In the genomic region with DNA sequence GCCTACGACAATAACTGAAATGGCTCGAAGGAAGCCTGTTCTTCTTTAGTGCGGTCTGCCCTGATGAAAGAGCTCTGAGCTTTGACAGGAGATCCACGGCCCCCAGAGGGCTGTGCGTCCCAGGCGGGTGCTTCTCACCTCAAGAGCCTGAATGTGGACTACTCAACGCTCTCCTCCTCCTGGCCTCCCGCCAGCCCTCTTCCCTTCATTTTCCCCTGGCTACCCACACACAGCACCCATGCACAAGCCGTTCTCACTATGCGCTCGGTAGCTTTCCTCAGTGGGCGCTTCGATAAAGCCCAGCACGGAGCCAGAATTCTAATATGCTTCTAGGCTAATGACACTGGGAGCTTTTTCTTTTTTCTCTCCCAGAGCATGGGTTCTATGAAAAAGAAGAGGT, we compare ENCODE assay signal across 11 mouse cellular contexts. TPM values are rescaled to one million over a fixed set of nuclear protein-coding genes. Genes with fewer than 3 reads are reported as not detected.
DNase-seq lines count a peak whose midpoint lies in the region; ATAC-seq lines count a peak whose summit lies in the region.
"Had no signal": no experiment of that assay in that cellular context is flagged by ENCODE, and none has a peak within 500 bp of the region (broad histone marks: within the 10 kb centered on the region; RNA-seq: fewer than 3 reads in every experiment).

No protein-coding gene starts in this region.

- no peak for ATAC-seq in heart, embryonic 11.5 days (replicated peaks; ENCODE audit: insufficient number of reproducible peaks, low FRiP score, low TSS enrichment)
- no peak for ATAC-seq in midbrain, embryonic 13.5 days
- no peak for ATAC-seq in hindbrain, embryonic 14.5 days (ENCODE audit: low FRiP score)
- no peak for ATAC-seq in inflammation-experienced regulatory T-cells, adult 6 months
- ATAC-seq: intestine, postnatal 0 days had no signal

- peak overlapping the region; percentile 17; the same call in 1 of the 2 replicates for H3K4me2 ChIP-seq in heart, embryonic 11.5 days
- peak overlapping the region; percentile 13 for H3K4me2 ChIP-seq in midbrain, embryonic 13.5 days (replicated peaks)
- no peak overlapping the region for H3K4me2 ChIP-seq in hindbrain, embryonic 14.5 days (replicated peaks)
- H3K4me2 ChIP-seq: stomach, embryonic 15.5 days had no signal

- peaks cover 10% of the 10 kb centered on the region for H3K4me1 ChIP-seq in heart, embryonic 11.5 days (ENCODE audit: control insufficient read depth, insufficient read depth, low read length)
- H3K4me1 ChIP-seq in midbrain, embryonic 13.5 days (replicated peaks), result peaks cover 19% of the 10 kb centered on the region
- peaks cover 21% of the 10 kb centered on the region for H3K4me1 ChIP-seq in midbrain, embryonic 10.5 days
- H3K4me1 ChIP-seq in hindbrain, embryonic 14.5 days (replicated peaks; ENCODE audit: control insufficient read depth, insufficient read depth, low read length), result peaks cover 7% of the 10 kb centered on the region; the same call in 1 of the 2 replicates

- WGBS in heart, embryonic 11.5 days (ENCODE audit: insufficient replicate concordance), result 58% methylated on average over 14 of the region's 14 CpGs
- 68% methylated on average over 14 of the region's 14 CpGs for WGBS in midbrain, embryonic 13.5 days
- WGBS in midbrain, embryonic 10.5 days, result 81% methylated on average over 14 of the region's 14 CpGs
- 51% methylated on average over 14 of the region's 14 CpGs for WGBS in hindbrain, embryonic 14.5 days

- no peak overlapping the region for H3K4me3 ChIP-seq in heart, embryonic 11.5 days (ENCODE audit: low read depth, low read length)
- no peak overlapping the region for H3K4me3 ChIP-seq in midbrain, embryonic 13.5 days (replicated peaks)
- H3K4me3 ChIP-seq in midbrain, embryonic 10.5 days, result no peak overlapping the region
- no peak overlapping the region for H3K4me3 ChIP-seq in hindbrain, embryonic 14.5 days (replicated peaks; ENCODE audit: low read length)
- H3K4me3 ChIP-seq: stomach, embryonic 15.5 days had no signal

- H3K9me3 ChIP-seq in heart, embryonic 11.5 days (replicated peaks; ENCODE audit: control insufficient read depth, low read length), result no peaks in the 10 kb centered on the region
- no peaks in the 10 kb centered on the region for H3K9me3 ChIP-seq in midbrain, embryonic 13.5 days
- no peaks in the 10 kb centered on the region for H3K9me3 ChIP-seq in midbrain, embryonic 10.5 days (replicated peaks)
- H3K9me3 ChIP-seq in hindbrain, embryonic 14.5 days (ENCODE audit: control insufficient read depth, low read length), result no peaks in the 10 kb centered on the region
- H3K9me3 ChIP-seq: stomach, embryonic 15.5 days had no signal

- no peak overlapping the region for H3K9ac ChIP-seq in heart, embryonic 11.5 days (ENCODE audit: low read depth, low read length)
- 0 out of 2 replicates have a peak overlapping the region, but pooled peaks have one; percentile 32 for H3K9ac ChIP-seq in midbrain, embryonic 13.5 days (replicated peaks)
- peak overlapping the region; percentile 34 for H3K9ac ChIP-seq in hindbrain, embryonic 14.5 days
- H3K9ac ChIP-seq: stomach, embryonic 15.5 days had no signal

- no peak overlapping the region for H3K27ac ChIP-seq in heart, embryonic 11.5 days (ENCODE audit: low read depth, low read length)
- peak overlapping the region; percentile 64 for H3K27ac ChIP-seq in midbrain, embryonic 13.5 days
- no peak overlapping the region for H3K27ac ChIP-seq in midbrain, embryonic 10.5 days (replicated peaks)
- peak overlapping the region; percentile 4; the same call in 1 of the 2 replicates for H3K27ac ChIP-seq in hindbrain, embryonic 14.5 days
- H3K27ac ChIP-seq: stomach, embryonic 15.5 days had no signal

- no peak for DNase-seq in heart, adult 11 months
- no peak for DNase-seq in midbrain, embryonic 10.5 days (ENCODE audit: low spot score)
- DNase-seq in hindbrain, embryonic 14.5 days (ENCODE audit: low spot score), result no peak
- peak; percentile 67 to 70 for DNase-seq in right cerebral cortex, adult 2 months (ENCODE audit: low spot score in 2 of 2)
- DNase-seq in urinary bladder, postnatal 4 days (ENCODE audit: low spot score in 2 of 2), result no peak
- DNase-seq: gastrocnemius, postnatal 14 days had no signal

- H3K36me3 ChIP-seq in heart, embryonic 11.5 days (ENCODE audit: control insufficient read depth, insufficient read depth, low read length), result no peaks in the 10 kb centered on the region
- H3K36me3 ChIP-seq in midbrain, embryonic 13.5 days, result peaks cover 9% of the 10 kb centered on the region
- H3K36me3 ChIP-seq in midbrain, embryonic 10.5 days, result peaks cover 13% of the 10 kb centered on the region
- H3K36me3 ChIP-seq in hindbrain, embryonic 14.5 days (replicated peaks; ENCODE audit: control insufficient read depth, insufficient read depth), result peaks cover 6% of the 10 kb centered on the region
- H3K36me3 ChIP-seq: stomach, embryonic 15.5 days had no signal

- H3K27me3 ChIP-seq in heart, embryonic 11.5 days (ENCODE audit: control insufficient read depth, insufficient read depth, low read length), result no peaks in the 10 kb centered on the region
- H3K27me3 ChIP-seq in midbrain, embryonic 13.5 days, result no peaks in the 10 kb centered on the region
- H3K27me3 ChIP-seq in midbrain, embryonic 10.5 days (ENCODE audit: low read depth, poor library complexity, severe bottlenecking), result no peaks in the 10 kb centered on the region
- H3K27me3 ChIP-seq in hindbrain, embryonic 14.5 days (ENCODE audit: control insufficient read depth, insufficient read depth, low read length), result no peaks in the 10 kb centered on the region
- H3K27me3 ChIP-seq: stomach, embryonic 15.5 days had no signal

RNA-seq across cellular contexts. Expression of gene Sgsm2, which starts 14.9 kb away (rescaled TPM):
- 3.9 and 5.5 TPM in 2 replicates for polyA plus RNA-seq in heart, embryonic 11.5 days (2014; fragmentation: Nextera tagmentation; extraction: Ambion mirVana)
- 18.8 and 20.8 TPM in 2 replicates for polyA plus RNA-seq in midbrain, embryonic 13.5 days (2015; fragmentation: Nextera tagmentation; extraction: Ambion mirVana)
- polyA plus RNA-seq in midbrain, embryonic 10.5 days (2016; fragmentation: Nextera tagmentation; extraction: Ambion mirVana), result 7.6 and 9.5 TPM in 2 replicates
- polyA plus RNA-seq in hindbrain, embryonic 14.5 days (2014; fragmentation: Nextera tagmentation; extraction: Ambion mirVana), result 23.7 and 28.9 TPM in 2 replicates
- polyA plus RNA-seq in inflammation-experienced regulatory T-cells, adult 6 months (2017; shearing (Covaris generic)), result 1 to 10 TPM; 1.2 to 3.2 (median 2.9) TPM

RNA-seq across cellular contexts. Expression of gene Tsr1, which starts 15.9 kb away (rescaled TPM):
- 34.0 and 40.6 TPM in 2 replicates for polyA plus RNA-seq in heart, embryonic 11.5 days (2014; fragmentation: Nextera tagmentation; extraction: Ambion mirVana)
- polyA plus RNA-seq in midbrain, embryonic 13.5 days (2015; fragmentation: Nextera tagmentation; extraction: Ambion mirVana), result 28.1 and 32.1 TPM in 2 replicates
- 46.3 and 49.7 TPM in 2 replicates for polyA plus RNA-seq in midbrain, embryonic 10.5 days (2016; fragmentation: Nextera tagmentation; extraction: Ambion mirVana)
- polyA plus RNA-seq in hindbrain, embryonic 14.5 days (2014; fragmentation: Nextera tagmentation; extraction: Ambion mirVana), result 32.1 and 33.1 TPM in 2 replicates
- polyA plus RNA-seq in inflammation-experienced regulatory T-cells, adult 6 months (2017; shearing (Covaris generic)), result 10 to 100 TPM; 29.2 to 46.3 (median 45.4) TPM

RNA-seq across cellular contexts. Expression of gene Smg6, which starts 43.6 kb away (rescaled TPM):
- polyA plus RNA-seq in heart, embryonic 11.5 days (2014; fragmentation: Nextera tagmentation; extraction: Ambion mirVana), result 10.4 and 11.3 TPM in 2 replicates
- polyA plus RNA-seq in midbrain, embryonic 13.5 days (2015; fragmentation: Nextera tagmentation; extraction: Ambion mirVana), result 20.2 and 21.0 TPM in 2 replicates
- polyA plus RNA-seq in midbrain, embryonic 10.5 days (2016; fragmentation: Nextera tagmentation; extraction: Ambion mirVana), result 17.8 and 20.7 TPM in 2 replicates
- 12.8 and 14.0 TPM in 2 replicates for polyA plus RNA-seq in hindbrain, embryonic 14.5 days (2014; fragmentation: Nextera tagmentation; extraction: Ambion mirVana)
- 10 to 100 TPM; 16.3 to 22.0 (median 18.9) TPM for polyA plus RNA-seq in inflammation-experienced regulatory T-cells, adult 6 months (2017; shearing (Covaris generic))

RNA-seq across cellular contexts. Expression of gene Srr, which starts 43.8 kb away (rescaled TPM):
- 19.2 and 25.0 TPM in 2 replicates for polyA plus RNA-seq in heart, embryonic 11.5 days (2014; fragmentation: Nextera tagmentation; extraction: Ambion mirVana)
- 31.5 and 32.9 TPM in 2 replicates for polyA plus RNA-seq in midbrain, embryonic 13.5 days (2015; fragmentation: Nextera tagmentation; extraction: Ambion mirVana)
- polyA plus RNA-seq in midbrain, embryonic 10.5 days (2016; fragmentation: Nextera tagmentation; extraction: Ambion mirVana), result 14.4 and 19.5 TPM in 2 replicates
- 43.2 and 51.8 TPM in 2 replicates for polyA plus RNA-seq in hindbrain, embryonic 14.5 days (2014; fragmentation: Nextera tagmentation; extraction: Ambion mirVana)
- polyA plus RNA-seq in inflammation-experienced regulatory T-cells, adult 6 months (2017; shearing (Covaris generic)), result 1 to 10 TPM; 6.6 to 9.5 (median 8.3) TPM

RNA-seq across cellular contexts. Expression of gene Mnt, which starts 51.3 kb away (rescaled TPM):
- polyA plus RNA-seq in heart, embryonic 11.5 days (2014; fragmentation: Nextera tagmentation; extraction: Ambion mirVana), result 2.7 and 3.5 TPM in 2 replicates
- polyA plus RNA-seq in midbrain, embryonic 13.5 days (2015; fragmentation: Nextera tagmentation; extraction: Ambion mirVana), result 8.4 and 9.1 TPM in 2 replicates
- 4.2 and 5.5 TPM in 2 replicates for polyA plus RNA-seq in midbrain, embryonic 10.5 days (2016; fragmentation: Nextera tagmentation; extraction: Ambion mirVana)
- 8.3 and 8.8 TPM in 2 replicates for polyA plus RNA-seq in hindbrain, embryonic 14.5 days (2014; fragmentation: Nextera tagmentation; extraction: Ambion mirVana)
- 1 to 10 TPM; 4.8 to 6.5 (median 6.3) TPM for polyA plus RNA-seq in inflammation-experienced regulatory T-cells, adult 6 months (2017; shearing (Covaris generic))

Comparison
In these comparisons a context has a peak if more than half of its experiments do, and no peak if none do; other contexts are left out.
1. H3K27ac ChIP-seq: peak in midbrain, embryonic 13.5 days (single experiment) and hindbrain, embryonic 14.5 days (single experiment); none in heart, embryonic 11.5 days (single experiment) and midbrain, embryonic 10.5 days (single experiment).
2. DNase-seq: peak in right cerebral cortex, adult 2 months (2 of 2); none in heart, adult 11 months (single experiment), midbrain, embryonic 10.5 days (single experiment), hindbrain, embryonic 14.5 days (single experiment) and urinary bladder, postnatal 4 days (0 of 2).